Mouse (Mus musculus) kidney, adult 2 months (tissue): ENCODE measurements around the gene Slc25a16. TPM values are rescaled to one million over a fixed set of nuclear protein-coding genes. Genes with fewer than 3 reads are reported as not detected.

Experiments used
- DNase-seq: peaks from one replicate; pipeline ENCODE4 v3.0.0; 2021
- H3K27ac ChIP-seq: fragments of 200-500 bp; 2 replicates; pipeline ENCODE4 v1.5.1; 2012; ENCODE audit warnings: low read depth, low read length, control low read depth, inconsistent platforms; ENCODE audit not compliant: insufficient read depth
- H3K27me3 ChIP-seq: fragments of 200-500 bp; replicated peaks from 2 replicates; pipeline ENCODE4 v1.6.1; 2012; ENCODE audit warnings: mild to moderate bottlenecking, moderate library complexity, low read length, inconsistent platforms; ENCODE audit not compliant: control insufficient read depth, insufficient read depth
- H3K36me3 ChIP-seq: fragments of 200-500 bp; 2 replicates; pipeline ENCODE4 v1.6.1; 2012; ENCODE audit warnings: mild to moderate bottlenecking, moderate library complexity, low read length, inconsistent platforms; ENCODE audit not compliant: control insufficient read depth, insufficient read depth
- H3K4me1 ChIP-seq: fragments of 200-500 bp; 2 replicates; pipeline ENCODE4 v1.6.1; 2011; ENCODE audit warnings: low read length; ENCODE audit not compliant: control insufficient read depth, insufficient read depth
- H3K4me3 ChIP-seq: fragments of 200-500 bp; 2 replicates; pipeline ENCODE4 v1.5.1; 2011; ENCODE audit warnings: mild to moderate bottlenecking, low read depth, low read length, control low read depth; ENCODE audit not compliant: insufficient read depth
- CTCF ChIP-seq: fragments of 200-500 bp; conservative IDR thresholded peaks from 2 replicates; pipeline ENCODE4 v1.5.1; 2011; ENCODE audit warnings: low read depth, mild to moderate bottlenecking, control low read depth, low read length, moderate library complexity, mixed read lengths; ENCODE audit not compliant: insufficient read depth, insufficient read length
- POLR2A ChIP-seq: fragments of 200-500 bp; IDR thresholded peaks from one replicate; pipeline ENCODE4 v1.6.1; 2011; ENCODE audit warnings: low read depth, low read length, control low read depth
- WGBS: fragments of 180-500 bp; shearing (Covaris S2); methylation state at CpG from one replicate; pipeline ENCODE4 v1.1.7; 2018; 5-methylcytosine and 5-hydroxymethylcytosine counted together
- polyA plus RNA-seq: library from polyadenylated mRNA; depleted of rRNA; stranded (reverse); fragments of >200 nt; gene quantifications from 2 replicates; pipeline ENCODE4 v1.2.3, GENCODE M21; 2012; rRNA removed

Slc25a16 gene
- polyA plus RNA-seq, 1 experiment: 105 TPM

- Histone ChIP-seq H3K4me1 (no peaks in the 10 kb centered on the region), H3K4me3 (no peak overlapping the region), H3K36me3 (peaks cover 1% of the 10 kb centered on the region), H3K27me3 (no peaks in the 10 kb centered on the region), H3K27ac (no peak overlapping the region)
- WGBS: 80% methylated on average over 7 of the region's 9 CpGs
- no peak for DNase-seq
- TF ChIP-seq POLR2A (no peak), CTCF (no peak)
Measured at GRCm38 (mm10) chr10:62993991-62994390, 73.6 kb downstream of the Slc25a16 start.

Other genes starting within 250 kb of the Slc25a16 start
- gene Stox1, start 194.5 kb upstream of the Slc25a16 start, polyA plus RNA-seq: 0.16 and 0.33 TPM in 2 replicates
- gene Ccar1, start 128.3 kb upstream of the Slc25a16 start, polyA plus RNA-seq: 58.6 and 65.2 TPM in 2 replicates
- gene Tet1, start 11.6 kb upstream of the Slc25a16 start, polyA plus RNA-seq: 1.4 and 1.7 TPM in 2 replicates
- 6.9 TPM in 2 replicates for gene Dna2, start 26.4 kb downstream of the Slc25a16 start, polyA plus RNA-seq
- gene Rufy2, start 59.6 kb downstream of the Slc25a16 start, polyA plus RNA-seq: 3.3 and 4.0 TPM in 2 replicates
- gene Hnrnph3, start 103.6 kb downstream of the Slc25a16 start, polyA plus RNA-seq: 14.7 and 25.0 TPM in 2 replicates
- gene Pbld2, start 103.7 kb downstream of the Slc25a16 start, polyA plus RNA-seq: 22.4 and 25.5 TPM in 2 replicates
- 163 and 168 TPM in 2 replicates for gene Pbld1, start 139.5 kb downstream of the Slc25a16 start, polyA plus RNA-seq
- gene Atoh7, start 179.0 kb downstream of the Slc25a16 start, polyA plus RNA-seq: 0.19 and 0.28 TPM in 2 replicates